Mouse (Mus musculus): ENCODE results near the gene Acsf3.

The Acsf3 gene

DNA sequence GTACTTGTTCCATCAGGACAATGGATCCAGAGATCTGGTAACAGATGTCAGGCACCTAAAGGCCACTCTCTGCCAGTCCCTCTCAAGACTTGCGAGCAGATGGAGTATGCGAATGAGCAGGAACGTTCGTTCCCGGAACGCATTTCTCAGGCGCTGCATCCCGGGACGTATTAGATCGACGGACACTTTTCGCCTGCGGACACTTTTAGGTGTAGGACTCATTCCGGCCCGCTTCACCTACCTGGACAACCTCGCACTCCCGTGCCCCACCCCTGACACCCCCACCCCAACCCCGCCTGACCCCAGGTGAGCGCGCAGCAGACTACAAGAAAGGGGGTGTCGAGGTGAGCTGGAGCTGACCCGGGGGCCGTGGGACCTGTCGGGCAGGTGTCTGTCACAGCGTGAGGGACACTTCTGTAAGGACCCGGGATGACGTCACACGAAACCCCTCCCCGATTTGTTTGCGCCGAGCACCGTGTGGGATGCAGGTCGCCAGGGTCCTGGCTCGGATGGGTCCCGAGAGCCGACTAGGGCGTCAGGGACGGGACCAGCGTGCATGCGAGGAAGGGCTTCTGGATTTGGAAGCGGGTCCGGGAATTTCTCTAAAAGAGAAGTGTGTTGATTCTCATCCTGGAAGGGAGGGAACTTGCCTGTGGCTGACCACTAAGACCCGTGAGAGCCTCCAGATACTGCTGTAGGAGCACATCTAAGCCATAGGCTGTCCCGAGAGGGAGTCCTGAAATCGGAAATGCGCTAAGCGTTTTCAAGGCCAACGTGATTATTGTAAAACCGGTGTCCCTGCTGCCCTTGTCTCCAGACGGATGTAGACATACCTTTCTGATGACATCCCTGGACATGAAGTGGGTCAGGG, at the start of gene Acsf3:
Gene Acsf3 (plus strand): TSS at position 202 of the 871 bp plus-strand sequence.
- DNase-seq = peak; percentile 70

DNA sequence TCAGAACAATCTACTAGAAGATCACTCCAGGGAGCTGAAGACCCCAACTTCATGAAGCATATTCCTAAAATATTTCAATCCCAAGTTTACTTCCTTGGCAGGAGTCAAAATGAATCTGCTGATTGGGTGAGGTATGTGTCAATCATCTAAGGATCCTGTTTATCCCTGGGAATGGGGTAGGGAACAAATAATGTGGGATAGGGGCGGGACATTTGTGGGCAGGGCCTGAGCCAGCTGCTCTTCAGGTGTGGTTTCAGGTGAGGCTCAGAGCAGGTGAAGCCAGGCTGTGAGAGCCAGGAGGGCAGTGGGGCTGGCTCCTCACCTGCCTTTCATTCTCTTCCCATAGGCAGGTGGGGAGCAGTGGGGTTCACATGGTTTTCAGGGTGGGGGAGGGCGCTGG, 48.5 kb upstream of the Acsf3 start:
- no peak for DNase-seq

DNA sequence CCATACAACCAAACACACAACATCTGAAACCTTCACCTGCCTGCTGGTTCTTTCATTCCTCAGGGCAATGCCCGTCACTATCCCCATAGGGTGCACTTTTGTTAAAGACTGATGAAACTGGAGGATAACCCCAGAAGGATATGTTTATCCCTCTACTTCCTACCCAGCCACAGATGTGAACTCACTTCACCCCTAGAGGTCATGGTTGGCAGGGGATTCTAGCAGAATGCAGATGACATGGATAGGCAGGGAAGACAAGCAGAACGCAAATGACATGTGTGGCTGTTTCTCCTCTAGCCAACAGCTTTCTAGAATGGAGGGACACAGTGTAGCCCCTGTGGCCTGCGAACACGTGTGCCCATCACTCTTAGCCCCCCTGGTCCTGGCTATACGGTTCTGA, 47.9 kb upstream of the Acsf3 start:
- no peak for DNase-seq

DNA sequence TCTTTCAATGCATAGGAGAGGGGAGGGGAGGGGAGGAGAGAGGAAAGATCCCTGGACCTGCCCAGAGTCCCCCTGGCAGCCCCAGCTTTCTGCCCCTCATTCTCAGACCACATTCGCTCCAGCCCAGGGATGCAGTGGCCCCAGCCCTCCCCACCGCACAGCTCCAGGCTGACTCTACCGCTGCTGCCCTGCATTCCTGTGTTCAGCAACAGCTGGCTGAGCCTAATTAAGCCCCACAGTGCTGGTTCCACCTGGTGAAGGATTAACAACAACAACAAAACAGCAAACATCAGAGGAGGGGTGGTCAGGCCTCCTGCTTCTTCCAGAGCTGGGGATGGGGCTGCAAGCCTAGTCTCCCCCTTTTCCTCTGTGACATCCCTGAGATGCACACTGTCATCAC, 46.7 kb upstream of the Acsf3 start:
- no peak for DNase-seq

DNA sequence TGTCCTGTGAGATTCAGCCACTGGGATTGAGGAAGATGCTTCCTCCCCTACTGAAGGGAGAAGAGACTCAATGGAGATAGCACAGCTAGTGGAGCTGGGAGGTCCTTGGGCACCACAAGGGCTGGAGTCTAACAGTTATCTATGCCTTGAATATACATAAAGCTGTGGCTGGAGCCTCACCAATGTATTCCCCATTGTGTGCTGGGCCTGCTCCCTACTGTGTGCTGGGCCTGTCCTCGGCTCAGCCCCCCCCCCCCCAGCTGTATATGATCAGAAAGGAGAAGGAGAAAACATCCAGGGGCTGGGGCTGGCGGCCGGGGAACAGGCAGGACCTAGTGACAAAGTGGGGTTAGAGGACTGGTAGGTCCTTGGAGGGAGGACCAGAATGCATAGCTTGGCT, 40.2 kb upstream of the Acsf3 start:
- DNase-seq = no peak

DNA sequence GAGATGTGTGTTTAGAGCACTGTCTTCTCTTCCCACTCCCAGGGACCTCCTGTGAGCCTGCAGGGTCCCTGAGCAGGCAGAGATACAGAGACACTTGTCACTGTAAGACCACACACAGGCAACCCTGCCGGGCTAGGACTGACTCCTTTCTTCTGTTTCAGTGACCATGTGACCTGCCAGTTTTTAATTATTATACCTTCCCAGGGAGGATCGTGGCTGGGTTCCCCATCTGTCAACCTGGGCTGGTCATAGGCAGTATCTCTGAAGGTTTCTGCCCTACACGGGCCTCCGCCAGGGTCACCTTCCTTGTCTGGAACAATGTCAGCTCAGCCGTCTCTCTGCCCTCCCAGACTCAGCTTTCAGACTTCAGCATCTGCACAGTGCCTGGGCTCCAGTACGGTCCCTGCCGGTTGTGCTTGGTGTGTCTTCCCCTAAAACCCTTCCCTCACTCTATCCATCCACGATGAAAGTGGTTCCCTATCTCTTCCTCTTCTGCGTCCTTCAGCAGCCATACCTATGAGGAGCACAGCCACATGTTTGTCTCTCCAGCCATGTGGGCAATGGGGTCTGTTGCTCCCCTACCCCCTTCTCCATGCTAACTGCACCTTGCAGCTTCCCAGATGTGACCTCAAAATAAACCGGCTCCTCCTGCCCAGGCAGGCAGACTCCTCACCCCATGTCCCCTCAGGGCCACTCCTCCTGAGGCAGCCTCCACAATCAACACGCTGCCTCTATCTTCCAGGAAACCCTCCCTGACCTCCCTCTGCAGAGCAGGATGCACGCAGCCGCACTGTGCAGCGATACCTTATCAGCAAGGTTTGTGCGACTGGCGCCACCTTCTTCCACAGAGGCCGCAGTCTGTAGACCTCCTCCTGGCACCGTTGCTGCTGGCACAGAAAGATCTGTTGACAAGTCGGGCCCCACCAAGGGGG, 39.5 kb upstream of the Acsf3 start:
- no peak for DNase-seq

DNA sequence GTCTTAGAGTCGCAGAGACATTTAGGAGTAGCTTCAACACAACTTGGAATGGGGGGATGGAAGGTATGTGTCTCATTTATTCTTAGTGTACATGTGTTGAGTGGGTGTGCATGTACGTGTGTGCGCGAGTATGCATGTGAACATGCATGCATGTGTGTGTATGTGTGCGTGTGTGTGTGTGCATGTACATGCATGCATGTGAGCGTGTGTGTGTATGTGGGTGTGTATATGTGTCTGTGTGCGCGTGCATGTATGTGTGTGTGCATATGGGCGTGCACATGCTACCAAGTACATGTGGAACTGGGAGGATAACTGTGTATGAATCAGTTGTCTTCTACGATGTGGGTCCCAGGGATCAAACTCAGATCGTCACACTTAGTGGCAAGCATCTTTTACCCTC, 38.7 kb upstream of the Acsf3 start:
- DNase-seq = no peak

DNA sequence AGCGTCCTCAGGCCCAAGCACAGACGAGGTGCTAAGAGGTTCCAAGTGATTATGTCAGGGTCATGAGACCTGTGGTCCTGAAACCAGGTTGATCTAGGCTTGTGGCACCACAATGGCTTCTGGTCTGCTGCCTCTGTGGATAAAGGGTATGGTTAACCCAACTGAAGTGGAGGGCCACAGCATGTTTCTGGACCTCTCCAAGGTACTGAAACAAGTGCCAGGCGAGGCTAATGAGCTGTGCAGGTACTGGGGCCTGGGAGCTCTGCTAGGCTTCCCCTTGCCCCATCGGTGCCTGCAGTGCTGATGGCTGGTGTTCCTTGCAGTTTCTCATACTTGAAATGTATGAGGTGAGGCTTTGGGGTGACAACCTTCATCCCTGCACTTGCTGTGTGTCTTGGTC, 38.2 kb upstream of the Acsf3 start:
- no peak for DNase-seq

DNA sequence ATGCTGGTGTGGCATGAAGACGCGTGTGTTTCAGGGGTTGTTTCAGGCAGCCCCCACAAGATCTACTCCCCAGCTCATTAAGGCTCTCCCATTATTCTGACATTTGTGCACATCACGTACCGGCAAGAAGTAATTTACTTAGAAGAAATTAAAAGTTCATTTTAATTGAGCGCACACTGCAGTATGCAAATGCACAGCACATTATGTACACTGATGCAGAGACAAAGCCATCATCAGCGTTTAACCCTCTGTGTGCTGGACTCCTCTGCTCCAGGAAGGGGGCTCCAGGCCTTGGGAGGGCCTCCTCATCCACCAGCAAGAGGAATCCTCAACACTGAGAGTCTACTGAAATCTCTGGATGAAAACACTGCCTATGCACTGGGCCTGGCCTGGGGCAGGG, 37.4 kb upstream of the Acsf3 start:
- no peak for DNase-seq

DNA sequence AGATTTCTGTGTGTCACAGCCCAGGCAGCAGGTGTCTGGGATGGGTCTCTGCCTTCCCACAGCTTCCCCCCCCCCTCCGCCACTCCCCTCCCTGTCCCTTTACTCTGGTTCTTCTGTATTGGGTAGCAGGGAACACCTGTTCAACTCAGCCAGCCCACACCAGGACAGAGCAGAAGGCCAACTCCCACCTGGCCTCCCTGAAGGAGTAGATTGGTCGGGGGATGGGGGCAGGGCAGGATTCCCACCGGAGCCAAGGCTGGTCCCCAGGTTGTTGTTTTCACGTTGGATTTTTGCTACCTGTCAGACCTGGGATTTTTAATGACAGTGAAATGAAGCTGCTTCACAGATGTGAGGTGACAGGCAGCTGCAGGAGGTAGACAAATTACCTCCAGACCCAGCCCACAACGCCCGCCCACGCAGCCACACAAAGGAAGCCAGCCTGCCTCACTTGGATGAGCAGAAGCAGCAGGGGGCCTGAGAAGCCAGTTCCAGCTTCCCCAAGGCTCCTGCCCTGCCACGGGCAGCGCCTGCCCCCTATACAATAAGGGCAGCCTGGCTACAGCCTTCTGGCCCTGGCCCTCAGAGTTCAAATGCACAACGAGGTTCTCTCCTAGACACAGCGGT, 36.1 kb upstream of the Acsf3 start:
- DNase-seq = peak; percentile 74

DNA sequence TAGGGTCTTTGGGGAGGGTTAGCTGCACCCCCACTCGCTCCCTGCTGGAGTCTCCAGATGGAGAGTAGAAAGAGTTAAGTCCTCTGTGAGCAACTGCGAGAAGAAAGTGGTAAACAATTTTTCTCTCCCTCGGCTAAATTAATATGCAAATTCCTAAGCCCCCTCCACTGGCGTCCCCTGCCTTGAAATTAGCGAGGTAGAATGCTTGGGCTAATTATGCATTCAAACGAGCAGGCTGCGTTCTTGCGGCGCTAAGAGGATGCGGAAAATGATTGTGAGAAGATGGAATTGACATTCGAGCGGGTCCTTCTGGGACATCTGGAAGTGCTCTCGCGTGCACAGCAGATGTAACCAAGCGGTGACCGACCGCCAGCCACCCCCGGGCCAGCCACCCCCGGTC, 32.8 kb upstream of the Acsf3 start:
- no peak for DNase-seq

DNA sequence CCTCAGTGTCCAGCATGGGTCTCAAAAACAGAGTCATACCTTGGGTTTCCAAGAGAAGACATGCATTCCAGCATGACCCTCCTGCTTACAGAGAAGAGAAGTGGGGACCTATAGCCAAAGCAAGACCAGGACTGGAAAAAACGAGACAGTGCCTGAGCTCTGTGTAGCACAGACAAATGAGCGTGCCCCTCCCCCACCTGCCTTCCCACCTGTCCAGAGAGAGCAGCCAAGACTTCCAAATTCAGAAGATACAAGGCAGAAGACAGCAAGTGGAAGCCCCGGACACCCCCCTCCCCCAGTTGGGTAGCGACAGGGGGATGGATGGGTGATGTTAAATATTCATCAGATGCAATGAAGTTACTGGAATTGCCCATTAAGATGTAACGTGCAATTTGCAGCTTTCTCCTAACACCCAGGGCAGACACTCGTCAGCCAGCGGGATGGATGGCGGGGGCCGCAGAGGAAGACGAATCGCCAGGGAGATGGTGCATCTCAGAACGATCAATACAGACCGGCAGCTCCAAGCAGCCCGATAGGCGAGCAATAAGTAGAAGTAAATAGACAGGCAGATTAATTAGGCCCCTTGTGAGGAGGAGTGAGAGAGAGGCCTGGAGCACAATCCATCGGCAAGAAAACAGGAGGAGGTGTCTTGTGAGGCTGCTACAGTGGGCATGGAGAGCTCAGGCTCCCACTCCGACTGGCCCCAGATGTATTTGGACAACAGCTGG, 30.1 kb upstream of the Acsf3 start:
- peak; percentile 69 for DNase-seq

DNA sequence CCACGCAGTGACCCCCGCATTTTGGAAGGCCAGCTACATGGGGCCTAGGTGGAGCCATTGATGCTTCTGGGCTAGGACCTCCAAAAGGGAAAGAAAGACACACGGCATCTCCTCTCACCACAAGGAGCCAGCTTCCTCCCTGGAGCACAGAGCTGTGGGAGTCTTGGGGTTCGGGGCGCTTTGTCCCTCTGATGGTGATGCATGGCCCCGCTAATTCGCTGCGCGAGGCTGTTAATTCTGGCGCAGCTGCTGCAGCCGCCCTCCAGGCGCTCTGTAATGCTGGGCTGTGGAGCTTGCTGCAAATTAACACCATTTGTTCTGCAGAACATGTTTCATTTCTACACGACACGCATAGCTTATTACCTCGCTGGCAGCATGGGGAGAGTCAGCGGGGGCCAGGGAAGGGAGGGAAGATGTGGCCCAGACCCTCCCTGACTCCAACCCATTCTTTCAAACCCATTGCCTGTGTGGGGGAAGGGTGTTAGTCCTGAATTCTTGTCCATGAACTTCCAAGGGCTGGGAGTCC, 29.5 kb upstream of the Acsf3 start:
- no peak for DNase-seq

DNA sequence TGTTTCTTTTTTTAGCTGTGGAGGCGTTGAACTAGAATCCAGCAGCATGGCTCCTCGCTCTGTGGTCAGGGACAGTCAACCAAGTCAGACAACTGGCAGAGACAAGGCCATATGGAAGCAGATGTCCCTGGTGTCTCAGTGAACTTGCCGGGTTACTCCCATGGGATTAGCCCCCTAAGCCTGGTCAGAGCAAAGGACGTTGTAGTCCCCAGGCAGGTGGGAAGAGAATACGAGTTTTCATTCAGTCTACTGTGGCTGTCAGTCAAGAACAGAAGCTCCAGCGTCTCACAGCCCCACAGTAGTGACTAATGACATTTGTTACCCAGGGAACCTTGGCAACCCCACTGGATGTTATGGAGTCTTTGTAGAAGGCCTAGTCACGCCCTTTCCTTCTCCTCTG, 28.8 kb upstream of the Acsf3 start:
- DNase-seq = no peak

DNA sequence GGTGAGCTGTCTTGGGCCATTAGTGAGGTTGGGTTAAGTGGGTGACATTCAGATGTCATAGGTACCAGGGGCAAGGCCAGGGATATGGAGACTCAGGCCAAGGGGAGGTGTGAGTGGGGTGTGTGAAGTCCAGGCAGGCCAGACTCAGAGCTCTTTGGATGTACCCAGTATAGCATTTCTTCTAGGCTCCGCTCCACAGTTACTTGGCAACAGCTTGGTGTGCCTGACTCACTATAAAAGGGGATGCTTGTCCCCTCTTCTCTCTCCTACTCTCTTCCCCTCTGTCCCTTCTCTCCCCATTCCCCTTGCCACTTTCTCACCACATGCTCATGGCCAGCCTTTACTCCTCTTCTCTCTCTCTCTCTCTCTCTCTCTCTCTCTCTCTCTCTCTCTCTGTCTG, 27.5 kb upstream of the Acsf3 start:
- no peak for DNase-seq

DNA sequence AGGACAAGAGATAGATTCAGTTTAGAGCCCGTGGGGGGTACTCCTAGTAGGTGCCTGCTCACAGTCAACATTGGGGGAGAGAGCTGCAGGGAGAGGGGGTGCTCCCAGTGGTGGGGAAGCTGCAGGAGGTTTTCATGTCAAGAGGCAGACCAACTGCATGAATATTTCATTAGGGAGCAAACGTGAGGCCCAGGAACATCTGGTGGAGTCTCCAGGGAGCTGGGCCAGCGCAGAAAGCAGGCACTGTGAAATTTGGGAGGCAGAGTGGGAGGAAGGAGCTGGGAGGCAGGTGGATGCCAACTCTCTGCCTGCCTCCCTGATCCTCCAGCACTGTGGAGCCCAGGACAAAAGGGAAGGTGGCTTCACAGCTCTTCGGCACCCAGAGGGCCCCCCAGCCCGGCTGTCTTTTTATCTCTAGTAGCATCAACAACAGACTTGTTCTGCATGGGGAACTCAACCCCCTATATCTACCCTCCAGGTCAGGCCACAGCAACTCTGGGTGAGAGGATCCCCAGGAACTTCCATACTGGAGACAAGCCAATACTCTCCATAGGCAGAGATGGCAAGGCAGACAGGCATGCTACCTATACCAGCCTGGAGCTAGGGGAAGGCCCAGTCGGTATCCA, 25.8 kb upstream of the Acsf3 start:
- no peak for DNase-seq

DNA sequence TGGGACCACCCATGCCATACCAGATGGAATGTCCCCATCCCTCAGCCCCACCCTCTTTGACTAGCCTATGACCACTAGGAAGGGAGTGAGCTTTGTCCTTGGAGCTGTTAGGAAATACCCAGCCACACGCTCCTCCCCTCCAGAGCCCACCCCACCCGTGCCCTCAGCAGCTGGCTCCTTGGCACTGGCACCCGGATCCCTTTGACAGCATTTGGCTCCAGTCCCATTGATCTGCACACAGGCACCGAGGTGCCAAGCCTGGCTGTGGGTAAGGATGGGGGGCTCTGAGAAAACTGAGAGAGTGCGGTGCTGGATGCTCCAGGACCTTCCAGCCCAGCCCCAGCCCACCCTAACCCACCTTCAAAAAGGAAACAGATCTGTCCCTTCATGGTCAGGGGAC, 23.9 kb upstream of the Acsf3 start:
- DNase-seq = peak; percentile 77

DNA sequence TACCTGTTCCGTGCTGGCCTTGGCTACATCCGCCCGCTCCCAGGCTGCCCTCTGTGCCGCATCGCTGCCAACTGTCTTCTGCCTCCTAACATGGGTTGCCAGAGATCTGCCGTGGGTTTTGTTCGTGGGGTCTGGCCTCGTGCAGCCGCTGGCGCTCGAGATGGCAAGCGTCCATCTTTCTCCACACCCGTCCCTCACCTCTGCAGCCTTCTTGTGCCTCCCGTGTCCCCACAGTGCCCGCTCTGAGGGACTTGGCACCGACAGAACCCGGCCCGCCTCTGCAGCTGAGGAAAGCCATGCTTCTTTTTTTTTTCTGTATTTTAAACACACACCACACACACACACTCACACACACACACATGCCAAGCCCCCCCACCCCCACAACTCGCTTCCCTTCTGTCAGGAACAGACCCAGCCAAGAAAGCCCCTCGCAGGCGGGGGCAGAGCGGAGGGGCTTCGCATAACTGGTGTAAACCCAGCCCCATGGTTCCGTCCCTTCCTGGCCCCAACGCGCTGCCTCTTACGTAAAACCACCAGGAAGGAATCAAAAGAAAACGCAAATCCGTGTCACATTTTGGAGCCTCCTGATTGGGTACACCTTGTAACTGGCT, 23.1 kb upstream of the Acsf3 start:
- DNase-seq = peak; percentile 84

DNA sequence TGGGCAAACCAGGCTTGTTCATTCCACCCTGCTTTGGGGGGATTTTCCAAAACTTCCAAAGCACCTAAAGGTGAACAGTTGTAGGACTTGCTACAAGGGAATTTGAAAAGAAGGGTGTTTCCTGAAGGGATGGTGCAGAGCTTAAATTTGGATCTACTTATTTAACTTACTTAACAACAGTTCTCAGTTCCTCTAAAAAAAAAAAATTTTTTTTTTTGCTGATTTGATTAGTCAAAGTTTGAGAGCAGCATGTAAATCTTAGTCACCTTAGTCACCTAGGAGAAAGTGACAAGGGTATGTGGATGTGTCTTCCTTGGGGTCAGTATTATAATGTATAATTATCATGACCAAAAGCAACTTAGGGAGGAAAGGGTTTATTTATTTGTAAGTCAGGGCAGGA, 16.7 kb upstream of the Acsf3 start:
- DNase-seq = no peak

DNA sequence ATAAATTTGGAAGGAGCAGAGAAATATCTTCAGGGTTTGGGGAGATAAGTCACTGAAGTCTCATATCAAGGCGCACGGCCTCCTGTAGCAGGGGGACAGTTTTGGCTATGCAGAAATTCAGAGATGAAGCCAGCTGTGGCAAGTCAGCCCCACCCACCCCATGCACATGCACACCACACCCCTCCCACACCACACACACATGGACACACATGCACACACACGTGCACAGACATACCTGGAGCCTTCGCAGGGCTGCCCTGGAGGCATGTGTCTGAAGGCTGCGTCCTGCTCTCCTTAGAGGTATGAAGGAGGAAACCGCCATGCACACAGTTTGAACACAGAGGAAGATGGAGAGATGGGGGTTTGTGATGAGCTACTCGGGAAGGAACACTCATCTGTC, 15.2 kb upstream of the Acsf3 start:
- DNase-seq = no peak

DNA sequence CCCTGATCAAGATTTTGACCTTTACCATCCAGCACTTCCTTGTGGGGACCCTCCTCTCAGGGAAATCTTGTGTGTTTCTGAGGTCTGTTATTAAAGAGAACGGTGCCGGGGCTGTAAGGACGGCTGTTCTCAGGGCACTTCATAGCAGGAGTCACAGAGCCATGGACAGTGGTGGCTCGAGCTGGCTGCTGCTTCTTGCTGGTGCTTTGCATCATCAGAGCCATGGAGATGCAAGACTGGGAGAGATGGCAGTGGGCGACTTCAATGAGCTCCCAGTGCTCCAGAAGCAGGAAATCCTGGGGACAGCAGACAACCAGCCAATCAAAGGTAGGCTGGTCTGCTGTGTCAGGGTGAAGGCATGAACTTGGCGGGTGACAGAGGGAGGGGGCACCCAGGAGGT, 14.2 kb upstream of the Acsf3 start:
- no peak for DNase-seq
